Mouse (Mus musculus) retina, adult 2 months (tissue): ENCODE results near the gene Gpr12.
"Not testable (repeated sequence)": the region's sequence is repeated elsewhere in the genome, so short reads cannot be mapped to it uniquely, and the experiment has no call there.

Experiments
- DNase-seq: peaks from one replicate; pipeline ENCODE4 v3.0.0-alpha.2; 2012; ENCODE audit warnings: low read depth, low spot score

Gpr12 gene

GRCm38 (mm10) chr5:146584478-146585306 lies at the start of gene Gpr12:
Gene Gpr12, minus strand, starts transcription at chr5:146585239.
- DNase-seq = no peak

- DNase-seq = no peak
These were observed 46.6 kb upstream of the Gpr12 start for GRCm38 (mm10) chr5:146631602-146632001.

- no peak for DNase-seq
These were observed 45.9 kb upstream of the Gpr12 start for GRCm38 (mm10) chr5:146630961-146631360.

- DNase-seq = no peak
These were observed 44.6 kb upstream of the Gpr12 start for GRCm38 (mm10) chr5:146629636-146630035.

- no peak for DNase-seq
These were observed 43.8 kb upstream of the Gpr12 start for GRCm38 (mm10) chr5:146628804-146629203.

GRCm38 (mm10) chr5:146627901-146628300 lies 42.9 kb upstream of the Gpr12 start:
- DNase-seq = no peak

- no peak for DNase-seq
These were observed 40.7 kb upstream of the Gpr12 start for GRCm38 (mm10) chr5:146625635-146626311.

GRCm38 (mm10) chr5:146611830-146612229 lies 26.8 kb upstream of the Gpr12 start:
- no peak for DNase-seq

- DNase-seq = no peak
These were observed 26.0 kb upstream of the Gpr12 start for GRCm38 (mm10) chr5:146611009-146611408.

GRCm38 (mm10) chr5:146609646-146610045 lies 24.6 kb upstream of the Gpr12 start:
- no peak for DNase-seq

GRCm38 (mm10) chr5:146607816-146608215 lies 22.8 kb upstream of the Gpr12 start:
- no peak for DNase-seq

GRCm38 (mm10) chr5:146606895-146607294 lies 21.9 kb upstream of the Gpr12 start:
- DNase-seq = no peak

- DNase-seq = no peak
These were observed 21.2 kb upstream of the Gpr12 start for GRCm38 (mm10) chr5:146606221-146606620.

GRCm38 (mm10) chr5:146599970-146600369 lies 14.9 kb upstream of the Gpr12 start:
- DNase-seq = no peak

- not testable (repeated sequence) for DNase-seq
These were observed 14.2 kb upstream of the Gpr12 start for GRCm38 (mm10) chr5:146599216-146599615.

- DNase-seq = no peak
These were observed 13.4 kb upstream of the Gpr12 start for GRCm38 (mm10) chr5:146598215-146599119.

- no peak for DNase-seq
These were observed 12.4 kb upstream of the Gpr12 start for GRCm38 (mm10) chr5:146597503-146597874.

- DNase-seq = no peak
These were observed 11.8 kb upstream of the Gpr12 start for GRCm38 (mm10) chr5:146596612-146597502.

GRCm38 (mm10) chr5:146592580-146592979 lies 7.5 kb upstream of the Gpr12 start:
- no peak for DNase-seq

- DNase-seq = no peak
These were observed 6.6 kb upstream of the Gpr12 start for GRCm38 (mm10) chr5:146591636-146592035.

GRCm38 (mm10) chr5:146590987-146591386 lies 5.9 kb upstream of the Gpr12 start:
- no peak for DNase-seq
